Mouse (Mus musculus) brain, adult 10 weeks (tissue): Measurements from ENCODE around the gene Elof1. TPM values are rescaled to one million over a fixed set of nuclear protein-coding genes. Genes with fewer than 3 reads are reported as not detected.

ENCODE experiments used
- polyA plus RNA-seq: library from polyadenylated mRNA; stranded (reverse); fragments of 350-450 nt; fragmentation: Illumina TruSeq; extraction: RNeasy Lipid Tissue Mini Kit (QIAGEN cat#74804); gene quantifications from one replicate; pipeline ENCODE4 v1.2.3, GENCODE M21; 2015; ENCODE audit warnings: low read depth, low replicate concordance

Elof1 gene
- polyA plus RNA-seq, result 146 TPM

DNA sequence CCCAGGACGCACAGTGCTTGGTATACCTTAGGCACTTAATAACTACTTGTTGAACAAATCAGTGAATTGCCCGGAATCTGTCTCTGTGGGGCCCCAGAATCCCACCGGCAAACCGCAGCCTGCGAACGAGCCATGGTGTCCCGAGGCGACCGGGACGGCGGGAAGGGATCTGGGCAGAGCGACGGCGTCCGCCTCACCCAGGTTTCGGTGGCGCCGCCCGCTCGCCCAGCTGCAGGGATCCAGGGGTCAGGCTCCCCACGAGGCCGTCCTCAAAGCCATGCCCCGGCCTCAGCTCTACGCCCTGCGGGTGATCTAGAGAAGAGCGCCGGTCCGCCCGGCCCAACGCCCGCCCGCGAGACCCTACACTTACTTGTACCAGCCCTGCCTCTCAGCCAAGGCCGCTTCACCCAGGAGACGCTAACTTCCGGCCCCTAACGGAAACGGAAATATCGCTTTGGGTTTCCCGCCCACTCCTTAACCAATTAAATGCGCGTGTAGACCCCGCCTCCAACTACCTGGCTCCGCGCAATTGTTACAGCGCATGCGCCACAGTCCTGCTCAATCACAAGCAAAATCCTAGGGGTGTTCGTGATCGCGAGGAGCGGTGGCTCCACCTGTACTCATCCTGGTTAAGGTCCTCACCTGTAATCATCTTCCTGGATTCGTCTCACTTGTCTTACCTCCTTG, at the start of gene Elof1:
TSS of gene Elof1 (minus strand) at position 433 of the 687 bp plus-strand sequence.

DNA sequence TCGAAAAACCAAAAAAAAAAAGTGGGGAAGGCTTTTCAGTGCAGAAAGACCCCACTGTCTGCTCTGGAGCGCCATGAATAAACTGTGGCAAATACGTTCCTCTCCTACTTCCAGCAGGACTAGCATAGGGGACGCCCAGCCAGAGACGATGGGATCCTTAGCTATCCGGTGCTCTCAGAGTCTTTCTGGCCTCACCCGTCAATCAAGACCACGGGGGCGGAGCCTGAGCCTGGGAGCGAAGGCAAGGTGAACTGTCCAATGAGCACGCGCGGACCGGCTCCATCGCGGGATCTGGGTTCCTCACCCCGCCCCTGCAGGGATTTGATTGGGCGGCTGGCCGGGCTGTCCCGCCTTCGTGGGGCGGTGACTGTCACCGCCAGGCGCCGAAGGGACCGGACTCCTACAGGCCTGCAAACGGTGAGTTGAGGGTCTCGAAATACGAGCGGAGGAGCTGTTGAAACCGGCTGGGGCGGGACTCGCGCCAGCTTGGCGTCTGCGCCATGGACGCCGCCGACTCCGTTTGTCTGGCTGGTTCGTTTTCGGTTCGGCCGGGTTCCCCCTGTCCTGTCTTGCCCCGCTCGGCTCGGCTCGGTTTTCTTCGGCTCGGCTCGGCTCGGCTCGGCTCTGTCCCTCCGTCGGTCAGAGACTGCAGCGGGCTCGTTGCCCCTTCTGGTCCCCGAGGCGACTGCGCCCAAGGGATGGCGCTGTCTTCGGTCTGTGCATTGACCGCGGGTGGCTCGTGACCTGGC, 39.7 kb upstream of the Elof1 start, which contains the start of gene Pigyl:
TSS of gene Pigyl (plus strand) at position 350 of the 749 bp plus-strand sequence.

DNA sequence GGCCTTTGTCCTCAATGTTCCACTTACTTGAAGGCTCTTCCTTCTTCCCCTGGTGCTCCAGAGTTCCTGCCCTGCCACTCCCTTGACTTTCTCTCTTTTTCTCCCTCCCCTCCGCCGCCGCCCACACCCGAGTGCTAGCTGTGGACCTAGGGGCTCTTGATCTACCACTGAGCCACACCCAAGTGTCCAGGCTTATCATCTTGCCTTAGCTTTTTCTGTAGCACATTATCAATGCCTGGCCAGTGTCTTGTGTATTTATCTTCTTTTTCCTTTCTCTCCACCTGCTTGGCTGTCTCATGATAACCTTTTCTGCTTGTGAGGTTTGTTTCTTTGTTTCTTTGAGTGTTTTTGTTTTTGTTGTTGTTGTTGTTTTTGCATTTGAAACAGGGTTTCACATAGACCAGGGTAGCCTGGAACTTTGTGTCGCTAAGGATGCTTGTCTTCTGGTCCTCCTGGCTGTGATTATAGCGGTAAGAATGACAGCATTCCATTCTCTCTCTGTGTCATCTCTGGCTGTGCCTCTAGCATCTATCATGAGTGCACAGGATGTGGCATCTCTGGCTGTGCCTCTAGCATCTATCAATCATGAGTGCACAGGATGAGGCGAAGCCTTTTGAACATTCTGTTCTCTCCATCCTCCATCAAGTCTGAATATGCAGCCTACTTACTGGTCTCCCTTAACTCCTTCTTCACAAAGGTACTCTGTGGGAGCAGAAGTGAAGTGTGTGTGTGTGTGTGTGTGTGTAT, 18.8 kb upstream of the Elof1 start, which contains the start of gene Acp5:
TSS of gene Acp5 (minus strand) at position 68 of the 747 bp plus-strand sequence.

DNA sequence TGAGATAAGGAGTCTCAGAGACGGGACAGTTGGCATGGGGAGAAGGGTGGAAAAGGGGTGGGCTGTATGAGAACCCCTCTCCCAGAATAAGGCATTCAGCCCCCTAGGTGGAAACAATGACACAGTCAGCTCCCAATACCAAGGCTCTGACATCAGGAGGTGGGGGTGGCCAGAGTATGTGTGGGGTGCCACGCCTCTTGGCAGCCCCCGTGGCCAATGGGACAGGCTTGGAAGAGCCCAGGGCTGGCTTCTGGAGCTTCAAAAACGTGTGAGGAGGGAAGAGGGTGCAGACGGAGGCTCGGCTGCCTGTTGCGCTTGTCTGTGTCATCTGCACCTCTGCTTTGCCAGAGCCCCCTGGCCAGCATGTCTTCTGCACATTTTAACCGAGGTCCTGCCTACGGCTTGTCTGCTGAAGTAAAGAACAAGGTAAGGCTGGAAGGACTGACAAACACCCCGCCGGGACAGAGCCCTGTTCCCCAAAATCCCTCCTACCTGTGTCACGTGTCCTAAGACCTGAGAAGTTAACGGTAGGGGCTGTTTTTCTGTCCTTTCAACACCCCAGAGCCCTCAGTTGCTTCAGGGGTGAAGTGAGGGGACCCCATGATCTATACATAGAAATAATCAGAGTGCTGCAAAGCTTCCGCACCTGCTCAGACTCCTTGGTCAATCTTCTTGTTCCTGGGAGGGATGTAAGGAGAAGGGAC, 17.8 kb downstream of the Elof1 start, which contains the start of gene Cnn1:
TSS of gene Cnn1 (plus strand) at position 224 of the 704 bp plus-strand sequence.

DNA sequence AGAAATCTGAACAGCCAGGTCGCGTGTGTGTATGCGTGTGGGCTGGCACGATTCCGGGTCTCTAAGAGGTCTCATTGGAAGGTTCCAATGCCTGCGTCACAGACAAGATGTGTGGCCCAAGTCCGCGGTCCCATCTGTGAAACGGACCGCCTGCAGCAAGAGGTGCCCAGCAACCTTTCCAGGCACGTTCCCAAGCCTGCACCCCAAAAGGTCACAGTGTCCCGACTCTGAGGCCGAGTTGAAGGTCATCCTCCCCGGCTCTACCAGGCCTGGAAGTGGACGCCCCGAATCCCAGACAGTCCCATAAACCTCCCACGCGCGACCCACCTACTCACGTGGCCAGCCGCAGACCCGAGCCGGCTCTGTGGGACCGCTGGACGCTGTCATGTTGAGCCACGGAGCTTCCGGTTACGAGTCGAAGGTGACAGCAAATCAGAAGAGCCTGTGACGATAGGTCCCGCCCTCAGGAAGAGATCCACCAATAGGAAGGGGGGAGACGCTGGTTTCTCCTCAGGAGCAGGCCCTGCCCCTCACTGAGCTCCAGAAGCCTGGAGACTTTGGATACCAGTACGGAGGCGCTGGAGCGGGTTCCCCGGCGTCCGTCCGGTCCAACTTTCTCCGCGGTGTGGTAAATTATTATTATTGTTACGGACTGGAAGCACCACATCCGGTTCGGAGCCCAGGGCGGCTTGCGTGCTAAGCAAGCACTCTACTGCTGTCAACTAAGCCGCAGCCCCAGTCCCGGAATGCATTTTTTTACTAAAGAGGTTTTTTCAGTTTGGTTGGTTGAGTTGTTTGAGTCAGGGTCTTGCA, 31.7 kb downstream of the Elof1 start, which contains the start of gene Ecsit:
TSS of gene Ecsit (minus strand) at position 417 of the 813 bp plus-strand sequence.

DNA sequence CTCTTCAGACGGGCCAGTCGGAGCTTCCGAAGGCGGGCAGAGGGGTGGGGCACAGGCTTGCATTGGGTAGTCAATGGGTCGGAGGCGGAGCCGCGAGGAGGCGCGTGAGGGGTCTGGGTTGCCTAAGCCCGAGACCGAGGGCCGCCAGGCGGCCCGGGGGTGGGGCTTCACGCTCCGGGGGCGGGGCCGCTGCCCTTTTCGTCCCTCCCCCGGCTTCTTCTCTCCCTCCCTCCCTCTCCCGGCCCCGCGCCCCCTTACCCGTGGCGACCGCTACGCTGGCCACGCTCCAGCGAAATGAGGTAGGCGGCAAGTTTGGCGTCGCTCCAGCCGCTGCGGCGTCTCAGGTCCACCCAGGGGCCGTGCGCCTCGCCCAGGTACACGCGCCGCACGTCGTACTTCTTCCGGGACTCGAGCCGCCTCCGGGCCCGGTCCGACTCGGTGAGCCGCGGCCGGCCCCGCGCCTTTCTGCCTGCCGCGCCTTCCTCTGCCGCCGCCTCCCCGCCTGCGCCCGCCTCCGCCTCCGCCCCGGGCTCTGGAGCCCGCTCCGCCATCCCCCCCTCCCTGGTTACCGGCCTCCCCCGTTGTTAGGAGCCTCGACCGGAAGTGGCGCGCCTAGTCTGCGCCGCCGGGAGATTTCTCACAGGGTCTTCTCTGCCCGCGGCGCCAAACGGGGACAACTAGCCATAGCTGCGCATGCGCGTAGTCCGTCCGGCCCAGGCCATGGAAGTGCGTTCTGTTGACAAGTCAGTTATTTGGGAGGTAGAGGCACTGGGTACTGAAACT, 46.0 kb downstream of the Elof1 start, which contains the start of the genes Gm49318 and Zfp653:
TSS of gene Gm49318 (minus strand) at position 469 of the 783 bp plus-strand sequence.
TSS of gene Zfp653 (minus strand) at position 586 of the 783 bp plus-strand sequence.

Other genes starting within 250 kb of the Elof1 start
- gene Rab3d, start 199.0 kb downstream of the Elof1 start, polyA plus RNA-seq, result 6.5 TPM
- gene Ccdc159, start 189.7 kb downstream of the Elof1 start, polyA plus RNA-seq, result 17.4 TPM
- gene Tmem205, start 189.6 kb downstream of the Elof1 start, polyA plus RNA-seq, result 55.2 TPM
- gene Plppr2, start 180.1 kb downstream of the Elof1 start, polyA plus RNA-seq, result 109 TPM
- gene Swsap1, start 161.4 kb downstream of the Elof1 start, polyA plus RNA-seq, result 17.0 TPM
- gene Epor, start 153.7 kb downstream of the Elof1 start, polyA plus RNA-seq, result 11.1 TPM
- gene Rgl3, start 127.7 kb downstream of the Elof1 start, polyA plus RNA-seq, result 1.7 TPM
- 5.1 TPM for gene Ccdc151, start 114.5 kb downstream of the Elof1 start, polyA plus RNA-seq
- gene Prkcsh, start 114.4 kb downstream of the Elof1 start, polyA plus RNA-seq, result 85.6 TPM
- 107 TPM for gene Elavl3, start 65.1 kb downstream of the Elof1 start, polyA plus RNA-seq
- gene Gm49318, start 45.9 kb downstream of the Elof1 start, polyA plus RNA-seq, result 1.0 TPM
- gene Zfp653, start 45.8 kb downstream of the Elof1 start, polyA plus RNA-seq, result 18.0 TPM
- 63.5 TPM for gene Ecsit, start 31.7 kb downstream of the Elof1 start, polyA plus RNA-seq
- 1.4 TPM for gene Cnn1, start 18.0 kb downstream of the Elof1 start, polyA plus RNA-seq
- 0.58 TPM for gene Acp5, start 18.5 kb upstream of the Elof1 start, polyA plus RNA-seq
- gene Pigyl, start 39.7 kb upstream of the Elof1 start, polyA plus RNA-seq, result 79.6 TPM
- not detected for gene Zfp872, start 70.9 kb upstream of the Elof1 start, polyA plus RNA-seq
- gene Zfp809, start 108.5 kb upstream of the Elof1 start, polyA plus RNA-seq, result 17.8 TPM
- gene Zfp599, start 142.7 kb upstream of the Elof1 start, polyA plus RNA-seq, result 2.5 TPM
- 17.0 TPM for gene Zfp810, start 190.5 kb upstream of the Elof1 start, polyA plus RNA-seq